16 mouse cellular contexts compared by ENCODE assay signal in genomic region chr5:99487009-99487858, GRCm38 (mm10).
DNase-seq lines count a peak whose midpoint lies in the region; ATAC-seq and TF ChIP-seq lines count a peak whose summit lies in the region.
"Had no signal": no experiment of that assay in that cellular context is flagged by ENCODE, and none has a peak within 500 bp of the region (broad histone marks: within the 10 kb centered on the region; RNA-seq: fewer than 3 reads in every experiment).

No protein-coding gene starts in this region.

- DNase-seq in hindbrain, embryonic 11.5 days (ENCODE audit: low spot score): no peak
- DNase-seq in liver, adult 2 months (ENCODE audit: extremely low read depth, low read depth, low spot score): peak; percentile 11
- DNase-seq in thymus, postnatal 14 days: no peak
- DNase-seq in thymus, adult 2 months: no peak
- DNase-seq: gastrocnemius, adult 2 months; right cerebral cortex, postnatal 25 days had no signal

- peak; percentile 80 for ATAC-seq in hindbrain, embryonic 16.5 days
- ATAC-seq in hindbrain, embryonic 11.5 days (ENCODE audit: low FRiP score): no peak
- no peak for ATAC-seq in liver, embryonic 12.5 days
- peak; percentile 85 for ATAC-seq in forebrain, embryonic 13.5 days
- ATAC-seq in megakaryocyte, adult 5-6 weeks (ENCODE audit: poor library complexity, severe bottlenecking): peak; percentile 33; the same call in 1 of the 2 replicates
- ATAC-seq: inflammation-experienced regulatory T-cells, adult 6 months had no signal

- H3K4me3 ChIP-seq in hindbrain, embryonic 16.5 days (ENCODE audit: low read length): no peak overlapping the region
- H3K4me3 ChIP-seq in hindbrain, embryonic 11.5 days (ENCODE audit: low read depth, low read length): no peak overlapping the region
- no peak overlapping the region for H3K4me3 ChIP-seq in liver, adult 2 months (ENCODE audit: insufficient read depth, low read depth, low read length)
- no peak overlapping the region for H3K4me3 ChIP-seq in liver, embryonic 12.5 days
- no peak overlapping the region for H3K4me3 ChIP-seq in forebrain, embryonic 13.5 days
- no peak overlapping the region for H3K4me3 ChIP-seq in thymus, adult 2 months (ENCODE audit: control insufficient read depth, insufficient read depth, low read length)
- H3K4me3 ChIP-seq: erythroblast, embryonic 14.5 days; gastrocnemius, adult 2 months; heart, embryonic 12.5 days; left cerebral cortex, adult 2 months; midbrain, embryonic 10.5 days had no signal

- no peaks in the 10 kb centered on the region for H3K79me2 ChIP-seq in liver, adult 2 months (ENCODE audit: control insufficient read depth, insufficient read depth, low read length)

- H3K36me3 ChIP-seq in hindbrain, embryonic 16.5 days (ENCODE audit: control insufficient read depth, insufficient read depth, low read length): no peaks in the 10 kb centered on the region
- no peaks in the 10 kb centered on the region for H3K36me3 ChIP-seq in hindbrain, embryonic 11.5 days (ENCODE audit: control insufficient read depth, insufficient read depth, low read length)
- H3K36me3 ChIP-seq in liver, adult 2 months (ENCODE audit: control insufficient read depth, insufficient read depth, low read length): no peaks in the 10 kb centered on the region
- no peaks in the 10 kb centered on the region for H3K36me3 ChIP-seq in liver, embryonic 12.5 days
- H3K36me3 ChIP-seq in forebrain, embryonic 13.5 days (ENCODE audit: poor library complexity, severe bottlenecking): no peaks in the 10 kb centered on the region
- no peaks in the 10 kb centered on the region for H3K36me3 ChIP-seq in thymus, adult 2 months (ENCODE audit: control insufficient read depth, insufficient read depth, low read length)
- H3K36me3 ChIP-seq: heart, embryonic 12.5 days; midbrain, embryonic 10.5 days had no signal

- H3K27me3 ChIP-seq in hindbrain, embryonic 16.5 days (replicated peaks; ENCODE audit: control insufficient read depth, insufficient read depth, low read length): no peaks in the 10 kb centered on the region
- no peaks in the 10 kb centered on the region for H3K27me3 ChIP-seq in hindbrain, embryonic 11.5 days (ENCODE audit: control insufficient read depth, insufficient read depth, low read length)
- no peaks in the 10 kb centered on the region for H3K27me3 ChIP-seq in liver, adult 2 months (ENCODE audit: control insufficient read depth, insufficient read depth, low read length)
- no peaks in the 10 kb centered on the region for H3K27me3 ChIP-seq in liver, embryonic 12.5 days (replicated peaks)
- H3K27me3 ChIP-seq in forebrain, embryonic 13.5 days: peaks cover 37% of the 10 kb centered on the region
- no peaks in the 10 kb centered on the region for H3K27me3 ChIP-seq in thymus, adult 2 months (ENCODE audit: control insufficient read depth, insufficient read depth, low read length)
- H3K27me3 ChIP-seq: heart, embryonic 12.5 days had no signal

- no peak overlapping the region for H3K27ac ChIP-seq in hindbrain, embryonic 16.5 days (ENCODE audit: low read depth, low read length)
- H3K27ac ChIP-seq in hindbrain, embryonic 11.5 days (ENCODE audit: low read depth, low read length): no peak overlapping the region
- H3K27ac ChIP-seq in liver, adult 2 months (replicated peaks; ENCODE audit: insufficient read depth, low read depth, low read length): no peak overlapping the region
- H3K27ac ChIP-seq in liver, embryonic 12.5 days: no peak overlapping the region
- H3K27ac ChIP-seq in forebrain, embryonic 13.5 days: peak overlapping the region; percentile 59; the same call in 1 of the 2 replicates
- no peak overlapping the region for H3K27ac ChIP-seq in thymus, adult 2 months (ENCODE audit: control insufficient read depth, insufficient read depth, low read length)
- H3K27ac ChIP-seq: gastrocnemius, adult 2 months; left cerebral cortex, adult 2 months; midbrain, embryonic 10.5 days had no signal

- WGBS in hindbrain, embryonic 16.5 days: 40% methylated on average over 5 of the region's 5 CpGs
- 63% methylated on average over 5 of the region's 5 CpGs for WGBS in hindbrain, embryonic 11.5 days
- 86% methylated on average over 5 of the region's 5 CpGs for WGBS in liver, adult 2 months
- WGBS in liver, embryonic 12.5 days (ENCODE audit: insufficient replicate concordance): 63% methylated on average over 5 of the region's 5 CpGs
- WGBS in forebrain, embryonic 13.5 days: 28% methylated on average over 5 of the region's 5 CpGs
- WGBS in thymus, adult 2 months: 90% methylated on average over 5 of the region's 5 CpGs

- TF ChIP-seq CTCF in liver, adult 2 months (IDR thresholded peaks at IDR 0.05; ENCODE audit: low read depth, low read length): no peak
- TF ChIP-seq CTCF in thymus, adult 2 months (IDR thresholded peaks at IDR 0.05; ENCODE audit: borderline replicate concordance, control insufficient read depth, extremely low read depth, insufficient read depth, low read length, poor library complexity): no peak

- no peak overlapping the region for H3K4me2 ChIP-seq in hindbrain, embryonic 16.5 days (ENCODE audit: low read length)
- H3K4me2 ChIP-seq in hindbrain, embryonic 11.5 days (replicated peaks; ENCODE audit: low read depth, low read length): no peak overlapping the region
- no peak overlapping the region for H3K4me2 ChIP-seq in liver, embryonic 12.5 days
- no peak overlapping the region for H3K4me2 ChIP-seq in forebrain, embryonic 13.5 days
- H3K4me2 ChIP-seq: heart, embryonic 12.5 days; liver, embryonic 11.5 days had no signal

- peaks cover 3% of the 10 kb centered on the region for H3K4me1 ChIP-seq in hindbrain, embryonic 16.5 days (ENCODE audit: control insufficient read depth, insufficient read depth, low read depth, low read length)
- no peaks in the 10 kb centered on the region for H3K4me1 ChIP-seq in hindbrain, embryonic 11.5 days (replicated peaks; ENCODE audit: control insufficient read depth, insufficient read depth, low read length)
- no peaks in the 10 kb centered on the region for H3K4me1 ChIP-seq in liver, adult 2 months (ENCODE audit: control insufficient read depth, insufficient read depth, low read length)
- H3K4me1 ChIP-seq in liver, embryonic 12.5 days: peaks cover 10% of the 10 kb centered on the region
- peaks cover 14% of the 10 kb centered on the region for H3K4me1 ChIP-seq in forebrain, embryonic 13.5 days
- H3K4me1 ChIP-seq in thymus, adult 2 months (replicated peaks; ENCODE audit: control insufficient read depth, insufficient read depth, low read length): no peaks in the 10 kb centered on the region
- H3K4me1 ChIP-seq: midbrain, embryonic 10.5 days had no signal

- H3K9me3 ChIP-seq in hindbrain, embryonic 16.5 days (ENCODE audit: control insufficient read depth, low read length): no peaks in the 10 kb centered on the region
- no peaks in the 10 kb centered on the region for H3K9me3 ChIP-seq in hindbrain, embryonic 11.5 days (ENCODE audit: control insufficient read depth, low read length)
- no peaks in the 10 kb centered on the region for H3K9me3 ChIP-seq in liver, embryonic 12.5 days (replicated peaks)
- H3K9me3 ChIP-seq in forebrain, embryonic 13.5 days (replicated peaks): no peaks in the 10 kb centered on the region
- H3K9me3 ChIP-seq: heart, embryonic 12.5 days; midbrain, embryonic 10.5 days had no signal

- no peak for TF ChIP-seq POLR2A in liver, adult 2 months (IDR thresholded peaks at IDR 0.05; ENCODE audit: extremely low read depth, insufficient read depth, low read length)
- TF ChIP-seq POLR2A in thymus, adult 2 months (IDR thresholded peaks at IDR 0.05; ENCODE audit: control insufficient read depth, extremely low read depth, insufficient read depth, low read length, poor library complexity): no peak

- no peak overlapping the region for H3K9ac ChIP-seq in hindbrain, embryonic 16.5 days (ENCODE audit: low read depth, low read length)
- no peak overlapping the region for H3K9ac ChIP-seq in hindbrain, embryonic 11.5 days (ENCODE audit: low read depth, low read length)
- no peak overlapping the region for H3K9ac ChIP-seq in liver, adult 2 months (ENCODE audit: low read depth, low read length)
- no peak overlapping the region for H3K9ac ChIP-seq in liver, embryonic 12.5 days
- no peak overlapping the region for H3K9ac ChIP-seq in forebrain, embryonic 13.5 days
- H3K9ac ChIP-seq: heart, embryonic 12.5 days had no signal

Comparison
In these comparisons a context has a peak if more than half of its experiments do, and no peak if none do; other contexts are left out.
1. ATAC-seq: peak in hindbrain, embryonic 16.5 days (single experiment), forebrain, embryonic 13.5 days (single experiment) and megakaryocyte, adult 5-6 weeks (single experiment); none in hindbrain, embryonic 11.5 days (single experiment) and liver, embryonic 12.5 days (single experiment).